Mouse (Mus musculus): ENCODE data around the gene Pde3b. TPM values are rescaled to one million over a fixed set of nuclear protein-coding genes. Genes with fewer than 3 reads are reported as not detected.
A peak's percentile ranks its signal among the peaks of the same experiment; 100 is the strongest.
"Not testable (repeated sequence)": the region's sequence is repeated elsewhere in the genome, so short reads cannot be mapped to it uniquely, and the experiment has no call there.

Gene Pde3b
- polyA plus RNA-seq (2015; fragmentation: Nextera tagmentation; extraction: Ambion mirVana), result 2.7 and 3.0 TPM in 2 replicates

DNA sequence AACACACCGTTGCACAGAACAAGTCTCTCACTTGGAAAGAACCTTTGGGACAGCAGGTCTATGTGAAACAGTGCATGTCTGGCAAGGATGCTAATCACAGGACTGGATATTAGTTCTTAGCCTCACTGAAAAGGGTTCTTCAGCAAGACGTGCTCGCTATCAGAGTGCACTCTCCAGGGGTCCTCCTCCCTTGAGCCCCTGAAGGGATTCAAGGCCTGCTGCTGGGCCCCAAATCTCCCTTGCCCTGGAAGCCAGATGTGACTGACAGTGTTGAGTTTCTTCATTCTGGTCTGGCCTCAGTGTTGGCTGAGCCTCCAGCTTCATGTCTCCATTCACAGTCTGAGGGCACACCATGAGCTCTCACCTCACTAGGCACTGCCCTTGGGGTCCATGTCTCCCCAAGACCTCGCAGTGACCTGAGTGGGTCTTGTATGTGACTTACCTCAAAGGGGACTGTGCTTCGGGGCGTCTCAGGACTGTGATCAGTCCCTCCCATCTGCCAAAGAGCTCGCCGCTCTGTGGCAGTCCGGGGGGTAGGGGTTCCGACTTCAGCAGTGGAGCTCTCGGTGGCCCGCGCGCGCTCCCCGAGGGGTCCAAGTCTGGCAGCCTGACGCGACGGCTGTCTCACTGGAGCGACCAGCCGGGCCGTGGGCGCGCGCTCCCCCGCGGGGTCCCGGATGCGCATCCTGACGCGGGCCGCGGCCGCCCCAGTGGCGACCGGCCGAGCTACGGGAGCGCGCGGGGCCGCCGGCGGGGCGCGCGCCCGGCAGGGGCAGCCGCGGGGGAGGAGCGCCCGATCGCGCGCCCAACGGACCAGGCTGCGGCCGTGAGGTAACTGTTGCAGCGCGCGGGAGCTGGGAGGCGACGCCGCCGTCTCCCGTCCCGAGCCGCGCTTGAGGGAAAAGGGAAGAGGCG, at the start of gene Pde3b:
Gene Pde3b, plus strand, starts transcription at position 861 of the 915 bp plus-strand sequence.
- 4% methylated on average over 39 of the region's 70 CpGs for WGBS
- H3K9me3 ChIP-seq (ENCODE audit: low read length), result no peaks in the 10 kb centered on the region
- H3K4me2 ChIP-seq (replicated peaks; ENCODE audit: low read depth, low read length), result peak within 1 kb of the TSS; percentile 100
- ATAC-seq (peak; percentile 94), DNase-seq (ENCODE audit: low spot score) (peak; percentile 73)
- H3K27me3 ChIP-seq (replicated peaks; ENCODE audit: insufficient read depth, low read length), result no peaks in the 10 kb centered on the region
- no peaks in the 10 kb centered on the region; the same call in 1 of the 2 replicates for H3K4me1 ChIP-seq (ENCODE audit: insufficient read depth, low read depth, low read length)
- no peaks in the 10 kb centered on the region for H3K36me3 ChIP-seq (ENCODE audit: insufficient read depth, low read length)
- no peak for TF ChIP-seq CTCF (IDR thresholded peaks at IDR 0.05)
- peak within 1 kb of the TSS; percentile 79 for H3K4me3 ChIP-seq (ENCODE audit: low read depth, low read length)
- H3K27ac ChIP-seq (ENCODE audit: low read length), result peak within 1 kb of the TSS; percentile 68
- peak within 1 kb of the TSS; percentile 58 for H3K9ac ChIP-seq (replicated peaks; ENCODE audit: low read depth)

DNA sequence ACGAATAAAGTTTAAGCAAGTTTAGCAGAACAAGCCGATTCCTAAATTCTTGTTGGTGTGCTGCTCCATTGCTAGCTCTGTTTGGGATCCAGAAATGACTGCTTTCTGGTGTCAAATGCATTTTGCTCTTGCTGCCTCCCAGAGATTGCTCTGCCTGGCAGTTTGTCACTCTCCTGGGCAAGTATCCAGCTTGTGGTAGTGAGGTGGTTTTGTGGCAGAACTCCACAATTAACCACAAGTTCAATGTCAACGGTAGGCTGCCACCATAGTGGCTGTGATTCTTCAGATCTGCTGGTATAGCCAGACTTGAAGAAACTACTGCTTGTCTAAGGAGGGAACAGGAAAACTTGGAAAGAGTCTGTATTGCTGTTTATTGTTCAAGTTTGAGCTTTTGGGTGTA, 13.0 kb upstream of the Pde3b start:
- DNase-seq (ENCODE audit: low spot score) (no peak), ATAC-seq (no peak)
- no peak overlapping the region for H3K4me2 ChIP-seq (replicated peaks; ENCODE audit: low read depth, low read length)
- H3K4me3 ChIP-seq (ENCODE audit: low read depth, low read length), result no peak overlapping the region
- no peaks in the 10 kb centered on the region for H3K4me1 ChIP-seq (ENCODE audit: insufficient read depth, low read depth, low read length)
- WGBS, result 70% methylated on average over 3 of the region's 3 CpGs
- H3K36me3 ChIP-seq (ENCODE audit: insufficient read depth, low read length), result no peaks in the 10 kb centered on the region
- H3K27ac ChIP-seq (ENCODE audit: low read length), result no peak overlapping the region
- no peaks in the 10 kb centered on the region for H3K9me3 ChIP-seq (ENCODE audit: low read length)
- no peaks in the 10 kb centered on the region for H3K27me3 ChIP-seq (replicated peaks; ENCODE audit: insufficient read depth, low read length)
- H3K9ac ChIP-seq (replicated peaks; ENCODE audit: low read depth), result no peak overlapping the region
- TF ChIP-seq CTCF (IDR thresholded peaks at IDR 0.05), result no peak

DNA sequence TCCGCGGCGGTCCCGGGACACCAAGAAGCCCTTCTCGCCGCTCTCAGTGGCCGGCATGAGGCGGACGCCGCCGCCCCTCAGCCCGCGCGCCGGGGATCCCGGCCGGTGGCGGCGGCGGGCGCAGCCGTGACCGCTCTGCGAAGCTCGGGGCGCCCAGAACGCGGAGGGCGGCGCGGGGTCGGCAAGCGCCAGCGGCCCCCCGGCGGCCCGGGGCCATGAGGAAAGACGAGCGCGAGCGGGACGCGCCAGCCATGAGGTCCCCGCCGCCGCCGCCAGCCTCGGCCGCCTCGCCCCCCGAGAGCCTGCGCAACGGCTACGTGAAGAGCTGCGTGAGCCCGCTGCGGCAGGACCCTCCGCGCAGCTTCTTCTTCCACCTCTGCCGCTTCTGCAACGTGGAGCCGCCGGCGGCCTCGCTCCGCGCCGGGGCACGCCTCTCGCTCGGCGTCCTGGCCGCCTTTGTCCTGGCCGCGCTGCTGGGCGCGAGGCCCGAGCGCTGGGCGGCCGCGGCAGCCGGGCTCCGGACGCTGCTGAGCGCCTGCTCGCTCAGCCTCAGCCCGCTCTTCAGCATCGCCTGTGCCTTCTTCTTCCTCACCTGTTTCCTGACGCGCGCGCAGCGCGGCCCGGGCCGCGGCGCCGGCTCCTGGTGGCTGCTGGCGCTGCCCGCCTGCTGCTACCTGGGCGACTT, 397 bp downstream of the Pde3b start:
- Histone ChIP-seq H3K4me3 (ENCODE audit: low read depth, low read length) (peak overlapping the region; percentile 79), H3K4me1 (ENCODE audit: insufficient read depth, low read depth, low read length) (no peaks in the 10 kb centered on the region; the same call in 1 of the 2 replicates), H3K9ac (replicated peaks; ENCODE audit: low read depth) (peak overlapping the region; percentile 58), H3K4me2 (replicated peaks; ENCODE audit: low read depth, low read length) (peak overlapping the region; percentile 100), H3K27me3 (replicated peaks; ENCODE audit: insufficient read depth, low read length) (no peaks in the 10 kb centered on the region), H3K27ac (ENCODE audit: low read length) (peak overlapping the region; percentile 68), H3K36me3 (ENCODE audit: insufficient read depth, low read length) (no peaks in the 10 kb centered on the region), H3K9me3 (ENCODE audit: low read length) (no peaks in the 10 kb centered on the region)
- no peak for TF ChIP-seq CTCF (IDR thresholded peaks at IDR 0.05)
- no peak for TF ChIP-seq EP300 (IDR thresholded peaks at IDR 0.05)
- 3% methylated on average over 44 of the region's 103 CpGs for WGBS
- ATAC-seq (peak; percentile 70), DNase-seq (ENCODE audit: low spot score) (peak; percentile 46)

DNA sequence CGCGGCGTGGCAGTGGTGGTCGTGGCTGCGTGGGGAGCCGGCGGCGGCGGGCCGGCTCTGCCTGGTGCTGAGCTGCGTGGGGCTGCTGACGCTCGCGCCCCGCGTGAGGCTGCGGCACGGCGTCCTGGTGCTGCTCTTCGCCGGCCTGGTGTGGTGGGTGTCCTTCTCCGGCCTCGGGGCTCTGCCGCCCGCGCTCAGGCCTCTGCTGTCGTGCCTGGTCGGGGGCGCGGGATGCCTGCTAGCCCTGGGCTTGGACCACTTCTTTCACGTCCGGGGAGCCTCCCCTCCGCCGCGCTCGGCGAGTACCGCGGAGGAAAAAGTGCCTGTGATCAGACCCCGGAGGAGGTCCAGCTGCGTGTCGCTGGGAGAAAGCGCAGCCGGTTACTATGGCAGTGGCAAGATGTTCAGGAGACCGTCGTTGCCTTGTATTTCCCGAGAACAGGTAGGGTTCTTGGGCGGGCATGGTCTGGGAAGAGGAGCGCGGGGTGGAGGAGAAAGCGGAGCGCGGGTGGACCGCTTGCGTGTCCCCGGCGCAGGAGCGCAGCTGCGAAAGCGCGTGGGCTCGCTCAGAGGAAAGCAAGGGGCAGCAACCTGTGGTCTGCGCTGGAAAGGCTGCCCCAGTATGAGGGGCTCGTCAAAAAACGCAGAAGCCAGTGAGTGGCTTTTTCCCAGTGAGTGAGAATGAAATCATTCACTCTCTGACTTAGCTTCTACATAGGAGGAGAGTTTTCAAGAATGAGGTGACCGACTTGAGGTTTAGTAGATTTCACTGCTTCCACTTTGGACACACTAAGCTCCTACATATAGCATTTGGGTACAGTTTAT, 1.2 kb downstream of the Pde3b start:
- no peaks in the 10 kb centered on the region for H3K27me3 ChIP-seq (replicated peaks; ENCODE audit: insufficient read depth, low read length)
- H3K27ac ChIP-seq (ENCODE audit: low read length), result peak overlapping the region; percentile 68; the same call in 1 of the 2 replicates
- H3K36me3 ChIP-seq (ENCODE audit: insufficient read depth, low read length), result no peaks in the 10 kb centered on the region
- H3K4me2 ChIP-seq (replicated peaks; ENCODE audit: low read depth, low read length), result peak overlapping the region; percentile 100
- WGBS, result under 1% methylated on average over 57 of the region's 66 CpGs
- H3K9ac ChIP-seq (replicated peaks; ENCODE audit: low read depth), result peak overlapping the region; percentile 58
- no peaks in the 10 kb centered on the region; the same call in 1 of the 2 replicates for H3K4me1 ChIP-seq (ENCODE audit: insufficient read depth, low read depth, low read length)
- no peaks in the 10 kb centered on the region for H3K9me3 ChIP-seq (ENCODE audit: low read length)
- peak; percentile 29 for ATAC-seq
- peak; percentile 20 for DNase-seq (ENCODE audit: low spot score)
- TF ChIP-seq CTCF (IDR thresholded peaks at IDR 0.05), result no peak
- TF ChIP-seq EP300 (IDR thresholded peaks at IDR 0.05), result no peak
- H3K4me3 ChIP-seq (ENCODE audit: low read depth, low read length), result peak overlapping the region; percentile 79

DNA sequence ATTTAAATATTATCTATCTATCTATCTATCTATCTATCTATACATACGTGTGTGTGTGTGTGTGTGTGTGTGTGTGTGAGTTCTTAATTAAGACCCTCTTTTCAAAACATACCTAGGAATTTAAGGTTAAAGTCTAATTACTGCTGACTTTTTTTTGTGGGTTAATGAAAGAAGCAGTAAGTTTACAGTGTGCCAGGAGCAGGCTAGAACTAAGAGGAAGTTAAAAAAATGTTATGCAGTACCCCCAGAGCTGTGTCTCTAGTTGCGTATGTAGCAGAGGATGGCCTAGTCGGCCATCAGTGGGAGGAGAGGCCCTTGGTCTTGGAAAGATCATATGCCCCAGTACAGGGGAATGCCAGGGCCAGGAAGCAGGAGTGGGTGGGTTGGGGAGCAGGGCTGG, 4.2 kb downstream of the Pde3b start:
- not testable (repeated sequence) for H3K36me3 ChIP-seq (ENCODE audit: insufficient read depth, low read length); H3K4me1 ChIP-seq (ENCODE audit: insufficient read depth, low read depth, low read length); H3K27me3 ChIP-seq (replicated peaks; ENCODE audit: insufficient read depth, low read length); DNase-seq (ENCODE audit: low spot score); H3K27ac ChIP-seq (ENCODE audit: low read length); H3K4me3 ChIP-seq (ENCODE audit: low read depth, low read length); ATAC-seq; H3K9ac ChIP-seq (replicated peaks; ENCODE audit: low read depth); H3K9me3 ChIP-seq (ENCODE audit: low read length); H3K4me2 ChIP-seq (replicated peaks; ENCODE audit: low read depth, low read length)
- 67% methylated on average over 3 of the region's 3 CpGs for WGBS

DNA sequence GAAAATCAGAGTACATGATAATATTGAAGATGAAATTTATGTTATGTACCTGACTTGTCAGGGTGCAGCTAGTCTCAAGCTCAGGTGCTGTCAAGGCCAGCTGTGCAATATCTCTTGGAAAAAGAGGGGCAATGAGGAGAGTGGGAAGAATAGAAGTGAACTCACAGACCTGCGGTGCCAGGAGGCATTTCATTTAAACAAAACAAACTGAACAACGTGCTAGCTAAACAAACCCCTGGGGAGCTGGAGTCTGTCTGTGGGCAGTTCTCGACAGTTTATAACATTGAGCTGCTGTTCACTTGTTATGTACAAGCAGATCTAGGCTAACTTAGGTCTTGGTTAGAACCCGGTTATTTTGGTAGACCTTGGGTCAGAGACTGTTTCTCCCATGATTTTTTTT, 5.8 kb downstream of the Pde3b start:
- no peak overlapping the region for H3K9ac ChIP-seq (replicated peaks; ENCODE audit: low read depth)
- no peaks in the 10 kb centered on the region for H3K27me3 ChIP-seq (replicated peaks; ENCODE audit: insufficient read depth, low read length)
- H3K27ac ChIP-seq (ENCODE audit: low read length), result no peak overlapping the region
- ATAC-seq, result no peak
- no peak overlapping the region for H3K4me3 ChIP-seq (ENCODE audit: low read depth, low read length)
- TF ChIP-seq CTCF (IDR thresholded peaks at IDR 0.05) (no peak), EP300 (IDR thresholded peaks at IDR 0.05) (no peak)
- WGBS, result 31% methylated on average over 4 of the region's 4 CpGs
- DNase-seq (ENCODE audit: low spot score), result no peak
- no peaks in the 10 kb centered on the region; the same call in 1 of the 2 replicates for H3K4me1 ChIP-seq (ENCODE audit: insufficient read depth, low read depth, low read length)
- H3K4me2 ChIP-seq (replicated peaks; ENCODE audit: low read depth, low read length), result no peak overlapping the region
- no peaks in the 10 kb centered on the region for H3K36me3 ChIP-seq (ENCODE audit: insufficient read depth, low read length)
- H3K9me3 ChIP-seq (ENCODE audit: low read length), result no peaks in the 10 kb centered on the region

Data from lung, postnatal 0 days (tissue).